Mouse (Mus musculus) spleen, adult 2 months (tissue): ENCODE data around the gene Gm17428.

ENCODE experiments used
- CTCF ChIP-seq: fragments of 200-500 bp; IDR thresholded peaks from 2 replicates; pipeline ENCODE4 v1.5.1; 2011; ENCODE audit warnings: mild to moderate bottlenecking, inconsistent platforms; ENCODE audit not compliant: insufficient read depth, insufficient read length, insufficient replicate concordance; ENCODE audit errors: extremely low read depth
- POLR2A ChIP-seq: fragments of 200-500 bp; IDR thresholded peaks from 2 replicates; pipeline ENCODE4 v1.6.1; 2011; ENCODE audit warnings: low read depth, low read length, inconsistent platforms

GRCm38 (mm10) chr14:54959197-54959596, 17.5 kb upstream of the Gm17428 start:
- no peak for TF ChIP-seq CTCF
- no peak for TF ChIP-seq POLR2A
